Mouse (Mus musculus) cerebellum, adult 8-10 months (tissue): ENCODE data around the gene Tram2.
A peak's percentile ranks its signal among the peaks of the same experiment; 100 is the strongest.

Experiments
- DNase-seq: peaks from one replicate; pipeline ENCODE4 v3.0.0; 2022

Tram2 gene

GRCm38 (mm10) chr1:21010282-21010800 lies 68.7 kb downstream of the Tram2 start:
- no peak for DNase-seq

GRCm38 (mm10) chr1:21008891-21009290 lies 70.1 kb downstream of the Tram2 start:
- DNase-seq: no peak

GRCm38 (mm10) chr1:21007941-21008701 lies 70.9 kb downstream of the Tram2 start:
- no peak for DNase-seq

GRCm38 (mm10) chr1:21006775-21007174 lies 72.3 kb downstream of the Tram2 start:
- no peak for DNase-seq

- no peak for DNase-seq
These were observed 74.4 kb downstream of the Tram2 start for GRCm38 (mm10) chr1:21004596-21004995.

GRCm38 (mm10) chr1:21002246-21003142 lies 76.5 kb downstream of the Tram2 start:
- peak; percentile 48 for DNase-seq

- DNase-seq: no peak
These were observed 81.1 kb downstream of the Tram2 start for GRCm38 (mm10) chr1:20997881-20998389.

GRCm38 (mm10) chr1:20997328-20997689 lies 81.7 kb downstream of the Tram2 start:
- no peak for DNase-seq

GRCm38 (mm10) chr1:20996603-20997327 lies 82.3 kb downstream of the Tram2 start:
- DNase-seq: no peak

GRCm38 (mm10) chr1:20995331-20995986 lies 83.6 kb downstream of the Tram2 start:
- DNase-seq: peak; percentile 22

GRCm38 (mm10) chr1:20994338-20994737 lies 84.7 kb downstream of the Tram2 start:
- no peak for DNase-seq

GRCm38 (mm10) chr1:20993690-20994089 lies 85.3 kb downstream of the Tram2 start:
- no peak for DNase-seq

GRCm38 (mm10) chr1:20989461-20990083 lies 89.5 kb downstream of the Tram2 start:
- DNase-seq: no peak

GRCm38 (mm10) chr1:20986378-20987056 lies 92.5 kb downstream of the Tram2 start:
- DNase-seq: no peak

GRCm38 (mm10) chr1:20984582-20984981 lies 94.4 kb downstream of the Tram2 start:
- no peak for DNase-seq

- DNase-seq: no peak
These were observed 94.9 kb downstream of the Tram2 start for GRCm38 (mm10) chr1:20984103-20984502.

- no peak for DNase-seq
These were observed 97.3 kb downstream of the Tram2 start for GRCm38 (mm10) chr1:20981764-20982163.

- DNase-seq: no peak
These were observed 98.5 kb downstream of the Tram2 start for GRCm38 (mm10) chr1:20980553-20980952.

- DNase-seq: no peak
These were observed 104.5 kb downstream of the Tram2 start for GRCm38 (mm10) chr1:20974341-20975135.

- DNase-seq: no peak
These were observed 105.6 kb downstream of the Tram2 start for GRCm38 (mm10) chr1:20973389-20973788.
